In the genomic region with DNA sequence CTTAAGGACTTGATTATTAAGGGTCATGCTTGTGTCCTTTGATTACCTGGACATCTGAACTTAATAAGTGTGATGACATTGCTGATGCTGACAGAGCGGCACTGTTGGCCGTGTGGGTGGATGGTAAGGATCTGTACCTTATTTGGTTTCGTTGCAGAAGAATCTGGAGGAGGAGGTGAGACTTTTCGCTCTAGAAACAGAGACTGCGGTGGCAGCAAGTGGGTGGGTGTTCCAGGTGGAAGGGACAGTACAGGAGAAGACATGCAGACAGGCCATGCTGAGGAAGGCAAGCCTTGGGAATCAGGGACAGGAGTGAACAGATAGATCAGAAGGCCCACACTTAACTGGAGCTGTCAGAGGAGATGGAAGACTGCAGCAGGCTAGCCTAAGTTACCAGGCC, we compare ENCODE assay signal across 26 mouse cellular contexts.
"Had no signal": no experiment of that assay in that cellular context is flagged by ENCODE, and none has a peak within 500 bp of the region (broad histone marks: within the 10 kb centered on the region; RNA-seq: fewer than 3 reads in every experiment).

No protein-coding gene starts in this region.

- ATAC-seq: intestine, postnatal 0 days; liver, embryonic 12.5 days; midbrain, embryonic 13.5 days; midbrain, embryonic 16.5 days had no signal

- H3K27ac ChIP-seq: kidney, postnatal 0 days; layer of hippocampus, adult 2 months; limb, embryonic 10.5 days; limb, embryonic 13.5 days; liver, embryonic 12.5 days; liver, embryonic 15.5 days; lung, embryonic 15.5 days; midbrain, embryonic 10.5 days; midbrain, embryonic 13.5 days; neural tube, embryonic 13.5 days; stomach, embryonic 15.5 days had no signal

- DNase-seq: kidney, adult 2 months; kidney, postnatal 25 days; layer of hippocampus, adult 9-11 months; liver; lung, adult 18-20 months; lung, postnatal 10 days; lung, postnatal 36 days; retina, postnatal 1 day; spleen, adult 18-20 months; thymus, adult 18-20 months; thymus, postnatal 36 days had no signal

- H3K4me3 ChIP-seq: layer of hippocampus, adult 2 months; limb, embryonic 10.5 days; limb, embryonic 13.5 days; liver, embryonic 12.5 days; liver, embryonic 15.5 days; lung, embryonic 15.5 days; megakaryocyte, embryonic 14.5 days; midbrain, embryonic 10.5 days; midbrain, embryonic 13.5 days; myocyte; neural tube, embryonic 13.5 days; stomach, embryonic 15.5 days had no signal
